Mouse (Mus musculus) testis, adult 2 months (tissue): ENCODE data around the gene Tango6. TPM values are rescaled to one million over a fixed set of nuclear protein-coding genes. Genes with fewer than 3 reads are reported as not detected.

Source experiments
- H3K27ac ChIP-seq: fragments of 200-500 bp; 2 replicates; pipeline ENCODE4 v1.5.1; 2012; ENCODE audit warnings: low read depth, low read length; ENCODE audit not compliant: control insufficient read depth, insufficient read depth
- H3K27me3 ChIP-seq: fragments of 200-500 bp; 2 replicates; pipeline ENCODE4 v1.6.1; 2012; ENCODE audit warnings: mild to moderate bottlenecking, low read length, moderate library complexity; ENCODE audit not compliant: control insufficient read depth, insufficient read depth
- H3K36me3 ChIP-seq: fragments of 200-500 bp; 2 replicates; pipeline ENCODE4 v1.6.1; 2012; ENCODE audit warnings: mild to moderate bottlenecking, low read length; ENCODE audit not compliant: control insufficient read depth, insufficient read depth
- H3K4me1 ChIP-seq: fragments of 200-500 bp; 2 replicates; pipeline ENCODE4 v1.6.1; 2012; ENCODE audit warnings: low read length; ENCODE audit not compliant: control insufficient read depth, insufficient read depth
- H3K4me3 ChIP-seq: fragments of 200-500 bp; 2 replicates; pipeline ENCODE4 v1.5.1; 2012; ENCODE audit warnings: low read depth, mild to moderate bottlenecking, low read length, moderate library complexity, mixed read lengths; ENCODE audit not compliant: control insufficient read depth
- CTCF ChIP-seq: fragments of 200-500 bp; IDR thresholded peaks from 2 replicates; pipeline ENCODE4 v1.5.1; 2012; ENCODE audit warnings: low read depth, mild to moderate bottlenecking, inconsistent platforms, low read length, moderate library complexity; ENCODE audit not compliant: control insufficient read depth, insufficient read depth, insufficient replicate concordance
- POLR2A ChIP-seq: fragments of 200-500 bp; IDR thresholded peaks from 2 replicates; pipeline ENCODE4 v1.6.1; 2012; ENCODE audit warnings: low read depth, mild to moderate bottlenecking, inconsistent platforms, low read length, moderate library complexity; ENCODE audit not compliant: control insufficient read depth
- polyA plus RNA-seq: library from polyadenylated mRNA; depleted of rRNA; stranded (reverse); fragments of >200 nt; gene quantifications from 2 replicates; pipeline ENCODE4 v1.2.3, GENCODE M21; 2012

Tango6 gene
- polyA plus RNA-seq, 1 experiment: 3.3 TPM

DNA sequence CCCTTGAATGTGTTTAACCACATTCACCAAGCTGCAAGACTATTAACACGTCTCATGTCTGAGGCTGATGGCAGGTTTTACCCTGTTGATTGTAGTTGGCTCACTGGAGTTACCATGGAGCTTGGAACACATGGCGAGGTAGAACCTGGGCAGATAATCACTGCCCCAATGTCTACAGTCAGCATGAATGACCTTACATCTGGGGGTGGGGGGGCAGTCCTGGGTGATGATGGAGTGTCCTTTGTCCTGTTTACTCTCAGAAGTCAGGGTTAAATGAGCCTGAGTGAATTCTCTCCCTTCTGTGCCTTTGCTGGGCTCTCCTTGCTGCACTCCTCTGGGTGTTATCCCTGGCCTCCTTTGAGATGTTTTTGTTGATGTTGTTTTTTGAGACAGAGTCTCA lies 40.7 kb upstream of the Tango6 start:
- H3K4me1 ChIP-seq: no peaks in the 10 kb centered on the region; the same call in 1 of the 2 replicates
- no peak overlapping the region for H3K27ac ChIP-seq
- H3K27me3 ChIP-seq: no peaks in the 10 kb centered on the region
- peak overlapping the region; percentile 18 for H3K4me3 ChIP-seq
- TF ChIP-seq CTCF (no peak), POLR2A (no peak)
- H3K36me3 ChIP-seq: no peaks in the 10 kb centered on the region

DNA sequence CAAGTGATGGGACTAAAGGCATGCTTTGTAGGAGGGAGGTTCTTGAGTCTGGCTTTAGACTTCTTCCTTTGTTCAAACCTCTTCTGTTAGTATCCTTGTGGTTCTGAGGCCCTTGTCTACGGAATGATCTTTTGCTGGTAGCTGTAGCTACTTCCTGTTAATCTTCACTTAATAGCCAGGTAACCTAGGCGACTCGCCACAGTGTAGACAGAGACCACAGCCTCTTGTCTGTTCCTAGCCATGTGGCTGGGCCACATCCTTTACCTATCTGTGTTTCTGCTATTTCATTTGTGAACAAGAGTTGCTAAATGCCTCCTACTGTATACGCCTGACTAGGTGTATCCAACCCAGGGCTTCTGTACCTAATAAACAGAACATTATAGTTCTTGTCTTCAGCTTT lies 39.8 kb upstream of the Tango6 start:
- H3K27ac ChIP-seq: no peak overlapping the region
- no peaks in the 10 kb centered on the region; the same call in 1 of the 2 replicates for H3K4me1 ChIP-seq
- no peak for TF ChIP-seq POLR2A
- TF ChIP-seq CTCF: no peak
- H3K36me3 ChIP-seq: no peaks in the 10 kb centered on the region
- H3K4me3 ChIP-seq: no peak overlapping the region
- H3K27me3 ChIP-seq: no peaks in the 10 kb centered on the region

DNA sequence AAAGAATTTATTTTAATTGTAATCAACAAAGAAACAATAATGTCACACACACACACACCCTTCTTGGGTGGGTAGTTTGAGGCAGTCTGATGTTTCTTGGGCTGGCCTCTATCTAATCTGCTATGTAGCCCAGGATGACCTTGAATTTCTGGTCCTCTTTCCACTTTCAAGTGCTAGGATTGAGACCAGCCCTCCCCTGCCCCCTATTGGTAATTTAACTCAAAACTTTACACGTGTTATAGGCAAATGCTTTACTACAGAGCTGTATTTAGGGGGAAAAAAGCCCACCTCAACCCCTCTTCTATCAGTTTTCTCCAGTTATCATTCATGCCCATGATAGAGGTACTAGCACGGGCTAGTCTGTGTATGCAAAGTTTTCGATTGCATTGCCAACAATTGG lies 37.9 kb upstream of the Tango6 start:
- no peak overlapping the region for H3K4me3 ChIP-seq
- H3K4me1 ChIP-seq: no peaks in the 10 kb centered on the region; the same call in 1 of the 2 replicates
- H3K36me3 ChIP-seq: no peaks in the 10 kb centered on the region
- H3K27me3 ChIP-seq: no peaks in the 10 kb centered on the region
- TF ChIP-seq CTCF (no peak), POLR2A (no peak)
- no peak overlapping the region for H3K27ac ChIP-seq

DNA sequence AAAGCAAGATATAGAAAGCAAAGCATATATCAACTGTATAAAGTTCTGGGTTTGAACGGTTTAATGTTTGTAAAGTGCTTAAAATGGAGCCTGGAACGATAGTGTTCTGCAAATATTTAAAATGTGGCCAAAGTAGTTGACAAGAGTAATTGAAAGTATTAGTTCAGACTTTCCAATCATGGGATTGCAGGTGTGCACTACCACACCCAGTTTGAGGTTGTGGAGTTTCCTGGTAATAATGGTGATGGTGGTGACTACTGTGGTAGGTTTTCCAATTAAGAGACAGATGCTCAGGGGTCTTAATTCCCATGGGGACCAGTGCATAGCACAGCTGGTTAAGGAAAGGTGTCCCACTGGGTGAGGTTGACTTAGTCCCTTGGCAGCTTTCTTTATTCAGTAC lies 36.7 kb upstream of the Tango6 start:
- H3K27me3 ChIP-seq: no peaks in the 10 kb centered on the region
- no peaks in the 10 kb centered on the region; the same call in 1 of the 2 replicates for H3K4me1 ChIP-seq
- no peak overlapping the region for H3K4me3 ChIP-seq
- TF ChIP-seq CTCF (no peak), POLR2A (no peak)
- no peak overlapping the region for H3K27ac ChIP-seq
- no peaks in the 10 kb centered on the region for H3K36me3 ChIP-seq

DNA sequence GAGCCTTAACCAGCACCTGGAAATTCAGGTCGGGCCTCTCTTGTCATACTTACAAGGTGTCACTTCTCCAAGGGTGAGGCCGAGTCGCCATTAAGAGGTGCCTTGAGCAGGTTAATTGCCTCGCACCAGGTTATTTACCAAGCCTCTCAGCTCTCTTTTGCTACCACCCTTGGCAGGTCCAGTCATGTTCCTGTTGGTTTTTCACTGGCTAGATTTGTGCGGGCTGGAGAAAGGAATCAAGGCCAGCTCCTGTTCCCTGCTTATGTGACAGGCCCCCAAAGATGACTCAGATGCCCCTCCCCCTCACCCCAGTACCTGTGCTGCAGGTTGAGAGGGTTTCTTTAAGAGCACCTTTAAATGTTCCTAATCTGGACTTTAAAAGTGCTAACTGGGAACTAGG lies 36.1 kb upstream of the Tango6 start:
- no peaks in the 10 kb centered on the region; the same call in 1 of the 2 replicates for H3K4me1 ChIP-seq
- H3K27ac ChIP-seq: no peak overlapping the region
- TF ChIP-seq POLR2A (no peak), CTCF (no peak)
- H3K36me3 ChIP-seq: no peaks in the 10 kb centered on the region
- H3K27me3 ChIP-seq: no peaks in the 10 kb centered on the region
- no peak overlapping the region for H3K4me3 ChIP-seq

DNA sequence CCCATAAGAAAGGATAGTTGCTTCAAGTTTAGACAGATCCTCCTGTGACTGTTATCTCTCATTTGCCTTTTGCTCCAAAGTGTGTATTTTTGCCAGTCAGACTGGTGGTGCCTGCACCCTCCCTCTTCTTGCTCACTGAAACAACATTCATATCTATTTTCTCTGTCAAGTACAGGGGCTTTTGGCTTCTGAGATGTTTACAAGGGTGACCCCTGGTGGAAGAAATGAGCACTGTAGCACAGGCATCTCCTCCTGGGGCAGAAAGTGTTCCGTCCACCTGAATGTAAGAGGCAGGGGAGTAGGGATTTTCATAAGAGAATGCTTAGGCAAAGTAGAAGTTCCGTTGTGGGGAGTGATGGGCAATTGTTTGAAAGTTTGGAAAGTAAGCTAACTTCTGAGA lies 35.5 kb upstream of the Tango6 start:
- Histone ChIP-seq H3K27me3 (no peaks in the 10 kb centered on the region), H3K27ac (no peak overlapping the region)
- TF ChIP-seq CTCF: peak; percentile 33; the same call in 1 of the 2 replicates
- no peak for TF ChIP-seq POLR2A

DNA sequence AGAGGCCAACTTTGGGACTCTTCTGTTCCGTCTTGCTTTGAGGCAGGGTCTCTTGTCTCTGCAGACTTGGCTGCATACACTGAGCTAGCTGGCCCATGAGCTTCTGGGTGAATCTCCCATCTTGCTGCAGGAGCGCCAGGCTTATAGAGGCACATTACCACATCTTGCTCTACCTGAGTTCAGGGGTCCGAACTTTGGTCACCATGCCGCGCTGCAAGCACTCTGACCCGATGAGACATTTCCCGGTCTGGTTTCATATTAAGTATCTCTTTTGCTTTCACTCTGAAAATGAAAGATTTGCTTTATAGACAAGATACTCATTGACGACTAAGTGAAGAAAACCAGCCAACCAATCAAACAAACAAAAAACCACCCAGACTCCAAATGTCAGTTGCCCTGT lies 34.4 kb upstream of the Tango6 start:
- TF ChIP-seq POLR2A: no peak
- TF ChIP-seq CTCF: no peak
- H3K27ac ChIP-seq: no peak overlapping the region
- no peaks in the 10 kb centered on the region for H3K36me3 ChIP-seq
- no peak overlapping the region for H3K4me3 ChIP-seq
- H3K27me3 ChIP-seq: no peaks in the 10 kb centered on the region
- no peaks in the 10 kb centered on the region for H3K4me1 ChIP-seq

More for the DNA sequence above, 35.5 kb upstream of the Tango6 start:
- Histone ChIP-seq H3K4me1 (no peaks in the 10 kb centered on the region; the same call in 1 of the 2 replicates), H3K36me3 (no peaks in the 10 kb centered on the region), H3K4me3 (no peak overlapping the region)

DNA sequence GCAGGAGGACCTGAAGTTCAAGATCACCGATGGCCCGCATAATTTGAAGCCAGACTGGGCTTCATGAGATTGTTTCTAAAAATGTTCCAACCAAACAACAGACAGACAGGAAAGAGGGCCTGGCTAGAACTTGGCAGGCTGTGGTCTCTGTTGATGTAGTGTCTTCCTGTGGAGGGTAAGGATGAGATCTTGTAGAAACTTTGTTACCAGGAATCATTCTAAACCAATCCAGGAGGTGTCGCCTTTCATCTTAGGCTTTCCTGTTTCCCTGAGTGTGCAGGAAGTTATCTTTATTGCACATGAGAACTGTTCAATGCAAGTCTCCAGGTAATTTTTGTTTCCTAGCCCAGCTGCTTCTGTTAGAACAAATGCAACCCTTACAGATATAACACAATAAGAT lies 30.9 kb upstream of the Tango6 start:
- TF ChIP-seq POLR2A (no peak), CTCF (no peak)
- H3K36me3 ChIP-seq: no peaks in the 10 kb centered on the region
- H3K4me1 ChIP-seq: no peaks in the 10 kb centered on the region
- no peak overlapping the region for H3K4me3 ChIP-seq
- no peak overlapping the region for H3K27ac ChIP-seq
- H3K27me3 ChIP-seq: no peaks in the 10 kb centered on the region
